Mouse (Mus musculus): Measurements from ENCODE around the gene Meis1.

DNA sequence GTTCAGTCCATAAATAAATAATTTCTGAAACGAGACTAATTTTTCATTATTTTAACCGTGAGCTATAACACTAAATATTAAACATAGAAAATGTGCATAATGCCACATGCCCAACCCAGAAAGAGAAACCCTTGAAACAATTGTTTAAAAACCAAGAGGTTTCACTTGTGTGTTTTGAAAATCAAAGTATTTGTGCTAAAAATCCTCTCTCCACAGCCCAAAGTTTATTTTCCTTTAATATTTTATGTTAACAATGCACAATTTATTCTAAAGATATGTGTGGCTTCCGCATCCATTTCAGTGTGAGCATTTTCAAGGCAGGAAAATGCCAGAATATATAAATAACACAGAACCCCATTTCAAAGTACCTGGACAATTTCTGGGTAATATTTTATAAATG is 146.0 kb downstream of the Meis1 start:
- TF ChIP-seq POLR2A (IDR thresholded peaks at IDR 0.05; ENCODE audit: low read depth, low read length) (no peak), CTCF (conservative IDR thresholded peaks at IDR 0.05 in 1 of 2, IDR thresholded peaks at IDR 0.05 in 1 of 2; ENCODE audit: low read depth in 2 of 2, low read length in 2 of 2) (no peak), ZNF384 (IDR thresholded peaks at IDR 0.05; ENCODE audit: low read depth, low read length) (no peak), CHD2 (IDR thresholded peaks at IDR 0.05; ENCODE audit: low read length) (no peak), MAZ (IDR thresholded peaks at IDR 0.05; ENCODE audit: low read depth, low read length) (no peak), MEF2A (IDR thresholded peaks at IDR 0.05; ENCODE audit: borderline replicate concordance, low read depth, low read length) (no peak), MAX (IDR thresholded peaks at IDR 0.05; ENCODE audit: low read length) (no peak), EP300 (IDR thresholded peaks at IDR 0.05; ENCODE audit: low read length) (no peak)
